In genomic region chr11:117390001-117390402, GRCm38 (mm10) we compare ENCODE assay signal across 9 mouse cellular contexts.
DNase-seq lines count a peak whose midpoint lies in the region; ATAC-seq and TF ChIP-seq lines count a peak whose summit lies in the region.
"Had no signal": no experiment of that assay in that cellular context is flagged by ENCODE, and none has a peak within 500 bp of the region (broad histone marks: within the 10 kb centered on the region; RNA-seq: fewer than 3 reads in every experiment).

No protein-coding gene starts in this region.

- 28% methylated on average over 12 of the region's 12 CpGs for WGBS in hindbrain, postnatal 0 days
- 38% methylated on average over 12 of the region's 12 CpGs for WGBS in hindbrain, embryonic 12.5 days
- 18% methylated on average over 12 of the region's 12 CpGs for WGBS in heart, embryonic 11.5 days (ENCODE audit: insufficient replicate concordance)
- 20% methylated on average over 12 of the region's 12 CpGs for WGBS in limb, embryonic 10.5 days
- WGBS in neural tube, embryonic 11.5 days, result 35% methylated on average over 12 of the region's 12 CpGs

- H3K4me3 ChIP-seq in hindbrain, postnatal 0 days (ENCODE audit: low read length), result no peak overlapping the region
- H3K4me3 ChIP-seq in hindbrain, embryonic 12.5 days, result no peak overlapping the region
- H3K4me3 ChIP-seq in heart, embryonic 11.5 days (ENCODE audit: low read depth, low read length), result no peak overlapping the region
- no peak overlapping the region for H3K4me3 ChIP-seq in limb, embryonic 10.5 days
- H3K4me3 ChIP-seq in neural tube, embryonic 11.5 days (ENCODE audit: low read depth, low read length), result no peak overlapping the region
- H3K4me3 ChIP-seq: limb, embryonic 15.5 days had no signal

- H3K27me3 ChIP-seq in hindbrain, postnatal 0 days (ENCODE audit: insufficient read depth, low read length), result 0 out of 2 replicates have a peak, but pooled peaks cover 4% of the 10 kb centered on the region
- peaks cover 8% of the 10 kb centered on the region for H3K27me3 ChIP-seq in hindbrain, embryonic 12.5 days
- peaks cover 21% of the 10 kb centered on the region for H3K27me3 ChIP-seq in heart, embryonic 11.5 days (ENCODE audit: control insufficient read depth, insufficient read depth, low read length)
- peaks cover 81% of the 10 kb centered on the region for H3K27me3 ChIP-seq in limb, embryonic 10.5 days (ENCODE audit: low read depth, poor library complexity, severe bottlenecking)
- peaks cover 8% of the 10 kb centered on the region for H3K27me3 ChIP-seq in neural tube, embryonic 11.5 days (ENCODE audit: control insufficient read depth, insufficient read depth, low read length)

- H3K36me3 ChIP-seq in hindbrain, postnatal 0 days (ENCODE audit: insufficient read depth, low read length), result no peaks in the 10 kb centered on the region
- H3K36me3 ChIP-seq in hindbrain, embryonic 12.5 days, result no peaks in the 10 kb centered on the region
- no peaks in the 10 kb centered on the region for H3K36me3 ChIP-seq in heart, embryonic 11.5 days (ENCODE audit: control insufficient read depth, insufficient read depth, low read length)
- H3K36me3 ChIP-seq in limb, embryonic 10.5 days, result no peaks in the 10 kb centered on the region
- no peaks in the 10 kb centered on the region for H3K36me3 ChIP-seq in neural tube, embryonic 11.5 days (ENCODE audit: control insufficient read depth, insufficient read depth, low read length)
- H3K36me3 ChIP-seq: limb, embryonic 15.5 days had no signal

- H3K4me1 ChIP-seq in hindbrain, postnatal 0 days (ENCODE audit: insufficient read depth, low read length), result peaks cover 16% of the 10 kb centered on the region
- H3K4me1 ChIP-seq in hindbrain, embryonic 12.5 days, result peaks cover 35% of the 10 kb centered on the region
- H3K4me1 ChIP-seq in heart, embryonic 11.5 days (ENCODE audit: control insufficient read depth, insufficient read depth, low read length), result peaks cover 34% of the 10 kb centered on the region
- peaks cover 52% of the 10 kb centered on the region for H3K4me1 ChIP-seq in limb, embryonic 10.5 days
- H3K4me1 ChIP-seq in neural tube, embryonic 11.5 days (ENCODE audit: control insufficient read depth, insufficient read depth, low read length), result peaks cover 15% of the 10 kb centered on the region

- no peaks in the 10 kb centered on the region for H3K9me3 ChIP-seq in hindbrain, postnatal 0 days (ENCODE audit: low read length)
- H3K9me3 ChIP-seq in hindbrain, embryonic 12.5 days (replicated peaks), result no peaks in the 10 kb centered on the region
- H3K9me3 ChIP-seq in heart, embryonic 11.5 days (replicated peaks; ENCODE audit: control insufficient read depth, low read length), result no peaks in the 10 kb centered on the region
- no peaks in the 10 kb centered on the region for H3K9me3 ChIP-seq in limb, embryonic 10.5 days (replicated peaks)
- H3K9me3 ChIP-seq in neural tube, embryonic 11.5 days (ENCODE audit: control insufficient read depth, low read length), result no peaks in the 10 kb centered on the region
- H3K9me3 ChIP-seq: limb, embryonic 15.5 days had no signal

- H3K9ac ChIP-seq in hindbrain, postnatal 0 days (replicated peaks; ENCODE audit: low read length), result no peak overlapping the region
- no peak overlapping the region for H3K9ac ChIP-seq in hindbrain, embryonic 12.5 days
- no peak overlapping the region for H3K9ac ChIP-seq in heart, embryonic 11.5 days (ENCODE audit: low read depth, low read length)
- no peak overlapping the region for H3K9ac ChIP-seq in neural tube, embryonic 11.5 days (ENCODE audit: low read length)
- H3K9ac ChIP-seq: limb, embryonic 15.5 days had no signal

- H3K27ac ChIP-seq in hindbrain, postnatal 0 days, result no peak overlapping the region
- H3K27ac ChIP-seq in hindbrain, embryonic 12.5 days, result no peak overlapping the region
- 0 out of 2 replicates have a peak overlapping the region, but pooled peaks have one; percentile 35 for H3K27ac ChIP-seq in heart, embryonic 11.5 days (ENCODE audit: low read depth, low read length)
- H3K27ac ChIP-seq in limb, embryonic 10.5 days, result no peak overlapping the region
- H3K27ac ChIP-seq in neural tube, embryonic 11.5 days (ENCODE audit: low read depth, low read length), result no peak overlapping the region
- H3K27ac ChIP-seq: limb, embryonic 15.5 days had no signal

- no peak overlapping the region for H3K4me2 ChIP-seq in hindbrain, postnatal 0 days (ENCODE audit: low read depth, low read length)
- H3K4me2 ChIP-seq in hindbrain, embryonic 12.5 days (replicated peaks), result no peak overlapping the region
- peak overlapping the region; percentile 12; the same call in 1 of the 2 replicates for H3K4me2 ChIP-seq in heart, embryonic 11.5 days
- no peak overlapping the region for H3K4me2 ChIP-seq in neural tube, embryonic 11.5 days (ENCODE audit: low read depth)
- H3K4me2 ChIP-seq: limb, embryonic 15.5 days had no signal

- peak; percentile 60 for DNase-seq in hindbrain, postnatal 0 days (ENCODE audit: low spot score)
- DNase-seq in Muller cell, postnatal 12 days (ENCODE audit: inconsistent ontology term), result peak; percentile 65
- DNase-seq in cerebellum, postnatal 10 days, result peak; percentile 67 to 76
- DNase-seq in limb, embryonic 10.5 days (ENCODE audit: low spot score), result peak; percentile 77
- peak; percentile 52 for DNase-seq in neural tube, embryonic 11.5 days (ENCODE audit: low spot score)
- no peak for DNase-seq in left cerebral cortex, adult 11 months (ENCODE audit: low spot score)

- no peak for ATAC-seq in hindbrain, postnatal 0 days
- ATAC-seq in hindbrain, embryonic 12.5 days (ENCODE audit: low FRiP score), result no peak
- ATAC-seq in heart, embryonic 11.5 days (replicated peaks; ENCODE audit: insufficient number of reproducible peaks, low FRiP score, low TSS enrichment), result no peak; the same call in 1 of the 2 replicates
- no peak for ATAC-seq in neural tube, embryonic 11.5 days (ENCODE audit: insufficient read depth, low FRiP score, low TSS enrichment)

- peak; percentile 78 for TF ChIP-seq CTCF in hindbrain, postnatal 0 days (IDR thresholded peaks at IDR 0.05; ENCODE audit: low read depth)
